8 mouse cellular contexts compared by ENCODE assay signal in genomic region chr12:120028089-120028959, GRCm38 (mm10).
A peak's percentile ranks its signal among the peaks of the same experiment; 100 is the strongest.
DNase-seq lines count a peak whose midpoint lies in the region; ATAC-seq and TF ChIP-seq lines count a peak whose summit lies in the region.
"Not testable (repeated sequence)": the region's sequence is repeated elsewhere in the genome, so short reads cannot be mapped to it uniquely, and the experiment has no call there.

No protein-coding gene starts in this region.

- not testable (repeated sequence) for H3K27me3 ChIP-seq in embryonic facial prominence, embryonic 14.5 days (replicated peaks; ENCODE audit: control insufficient read depth, insufficient read depth, low read length); heart, postnatal 0 days (ENCODE audit: control insufficient read depth, insufficient read depth, low read length); liver, postnatal 0 days (ENCODE audit: insufficient read depth, low read length)

- H3K4me1 ChIP-seq in embryonic facial prominence, embryonic 14.5 days (ENCODE audit: control insufficient read depth, insufficient read depth, low read length); heart, postnatal 0 days (ENCODE audit: control insufficient read depth, insufficient read depth); liver, postnatal 0 days (ENCODE audit: insufficient read depth): not testable (repeated sequence)

- peak; percentile 59 for TF ChIP-seq CTCF in heart, postnatal 0 days (IDR thresholded peaks at IDR 0.05; ENCODE audit: low read depth)
- peak; percentile 61 for TF ChIP-seq CTCF in liver, postnatal 0 days (IDR thresholded peaks at IDR 0.05; ENCODE audit: low read depth)

- DNase-seq in B cell, adult 2 months = peak; percentile 87 to 90
- peak; percentile 13 for DNase-seq in adrenal gland, postnatal 14 days
- DNase-seq in embryonic facial prominence, embryonic 14.5 days (ENCODE audit: low spot score) = peak; percentile 76
- peak; percentile 36 for DNase-seq in heart, postnatal 0 days (ENCODE audit: low spot score)
- peak; percentile 6 to 51 for DNase-seq in kidney, postnatal 36 days
- peak; percentile 13 for DNase-seq in liver, postnatal 0 days
- DNase-seq in ovary, adult 18-20 months (ENCODE audit: low spot score) = peak; percentile 75
- DNase-seq in thymus, adult 18-20 months = peak; percentile 6 to 69

- H3K9ac ChIP-seq in embryonic facial prominence, embryonic 14.5 days (ENCODE audit: low read depth, low read length); heart, postnatal 0 days (replicated peaks; ENCODE audit: low read depth, low read length); liver, postnatal 0 days (replicated peaks): not testable (repeated sequence)

- TF ChIP-seq EP300 in heart, postnatal 0 days (IDR thresholded peaks at IDR 0.05; ENCODE audit: low read depth); liver, postnatal 0 days (IDR thresholded peaks at IDR 0.05; ENCODE audit: low read depth): not testable (repeated sequence)

- not testable (repeated sequence) for H3K9me3 ChIP-seq in embryonic facial prominence, embryonic 14.5 days (ENCODE audit: control insufficient read depth, low read length); heart, postnatal 0 days (replicated peaks; ENCODE audit: control insufficient read depth, low read length); liver, postnatal 0 days (ENCODE audit: low read length)

- H3K4me3 ChIP-seq in embryonic facial prominence, embryonic 14.5 days (ENCODE audit: low read depth, low read length); heart, postnatal 0 days (ENCODE audit: low read depth, low read length); liver, postnatal 0 days (ENCODE audit: low read depth, low read length): not testable (repeated sequence)

- H3K27ac ChIP-seq in embryonic facial prominence, embryonic 14.5 days (replicated peaks; ENCODE audit: low read depth, low read length); heart, postnatal 0 days (ENCODE audit: low read depth); liver, postnatal 0 days (ENCODE audit: low read depth): not testable (repeated sequence)

- not testable (repeated sequence) for H3K4me2 ChIP-seq in embryonic facial prominence, embryonic 14.5 days (ENCODE audit: low read depth, low read length); heart, postnatal 0 days (ENCODE audit: low read depth, low read length); liver, postnatal 0 days (ENCODE audit: low read depth, low read length)

- not testable (repeated sequence) for H3K36me3 ChIP-seq in embryonic facial prominence, embryonic 14.5 days (ENCODE audit: control insufficient read depth, insufficient read depth, low read length); heart, postnatal 0 days (replicated peaks; ENCODE audit: control insufficient read depth, insufficient read depth, low read length); liver, postnatal 0 days (replicated peaks; ENCODE audit: insufficient read depth, low read length)

- ATAC-seq in embryonic facial prominence, embryonic 14.5 days (ENCODE audit: low read depth); heart, postnatal 0 days (ENCODE audit: insufficient read depth, low read depth); liver, postnatal 0 days: not testable (repeated sequence)

- WGBS in embryonic facial prominence, embryonic 14.5 days = 85% methylated on average over 15 of the region's 15 CpGs
- WGBS in heart, postnatal 0 days = 76% methylated on average over 15 of the region's 15 CpGs
- WGBS in liver, postnatal 0 days (ENCODE audit: insufficient replicate concordance) = 72% methylated on average over 15 of the region's 15 CpGs

Comparison
In these comparisons a context has a peak if more than half of its experiments do, and no peak if none do; other contexts are left out.
1. DNase-seq: peak in every context shown above with its lines; median percentile 88 in B cell, adult 2 months; 76 in embryonic facial prominence, embryonic 14.5 days; 75 in ovary, adult 18-20 months; 38 in thymus, adult 18-20 months; 36 in heart, postnatal 0 days; 28 in kidney, postnatal 36 days; 13 in adrenal gland, postnatal 14 days; 13 in liver, postnatal 0 days.